8 mouse cellular contexts compared by ENCODE assay signal in genomic region chr5:67696741-67697596, GRCm38 (mm10).
DNase-seq lines count a peak whose midpoint lies in the region; ATAC-seq and TF ChIP-seq lines count a peak whose summit lies in the region.

No protein-coding gene starts in this region.

- WGBS in heart, embryonic 14.5 days = 21% methylated on average over 12 of the region's 12 CpGs
- WGBS in midbrain, postnatal 0 days = 19% methylated on average over 12 of the region's 12 CpGs
- WGBS in lung, adult 2 months = 43% methylated on average over 12 of the region's 12 CpGs

- H3K36me3 ChIP-seq in heart, embryonic 14.5 days (ENCODE audit: control insufficient read depth, insufficient read depth, low read length) = no peaks in the 10 kb centered on the region
- peaks cover 6% of the 10 kb centered on the region; the same call in 1 of the 2 replicates for H3K36me3 ChIP-seq in midbrain, postnatal 0 days (ENCODE audit: insufficient read depth, low read length)

- ATAC-seq in heart, embryonic 14.5 days (ENCODE audit: insufficient number of reproducible peaks, insufficient read depth, low FRiP score, low read depth) = no peak
- ATAC-seq in midbrain, postnatal 0 days (ENCODE audit: low FRiP score) = peak; percentile 35; the same call in 1 of the 2 replicates

- peaks cover 10 to 24% of the 10 kb centered on the region in 2 experiments for H3K4me1 ChIP-seq in heart, embryonic 14.5 days (ENCODE audit: control insufficient read depth in 2 of 2, insufficient read depth in 2 of 2, low read length in 2 of 2)
- no peaks in the 10 kb centered on the region for H3K4me1 ChIP-seq in midbrain, postnatal 0 days (ENCODE audit: insufficient read depth, low read length)
- no peaks in the 10 kb centered on the region for H3K4me1 ChIP-seq in lung, adult 2 months (ENCODE audit: control insufficient read depth, insufficient read depth, low read length)

- H3K9me3 ChIP-seq in heart, embryonic 14.5 days (ENCODE audit: control insufficient read depth, low read length) = no peaks in the 10 kb centered on the region
- H3K9me3 ChIP-seq in midbrain, postnatal 0 days (ENCODE audit: low read length) = no peaks in the 10 kb centered on the region

- no peak for TF ChIP-seq POLR2A in lung, adult 2 months (IDR thresholded peaks at IDR 0.05; ENCODE audit: borderline replicate concordance, extremely low read depth, low read depth, low read length)

- peak overlapping the region; percentile 51 for H3K4me2 ChIP-seq in heart, embryonic 14.5 days (ENCODE audit: low read length)
- no peak overlapping the region for H3K4me2 ChIP-seq in midbrain, postnatal 0 days (ENCODE audit: low read depth, low read length, poor library complexity, severe bottlenecking)

- TF ChIP-seq CTCF in left cerebral cortex, adult 2 months (IDR thresholded peaks at IDR 0.05) = no peak
- no peak for TF ChIP-seq CTCF in midbrain, postnatal 0 days (IDR thresholded peaks at IDR 0.05)
- no peak for TF ChIP-seq CTCF in lung, adult 2 months (IDR thresholded peaks at IDR 0.05; ENCODE audit: insufficient read depth, low read length)

- intact Hi-C loops in left cerebral cortex, adult 2 months (cut with DNase I) = loop anchor here (5.0 kb wide), 1 partner anchor 55 kb away; no protein-coding TSS in a partner anchor

- no peak overlapping the region for H3K4me3 ChIP-seq in left cerebral cortex, adult 2 months
- no peak overlapping the region for H3K4me3 ChIP-seq in heart, embryonic 14.5 days (ENCODE audit: control insufficient read depth in 1 of 2, insufficient read depth in 1 of 2, low read depth in 1 of 2, low read length in 2 of 2)
- no peak overlapping the region for H3K4me3 ChIP-seq in midbrain, postnatal 0 days (ENCODE audit: low read depth, low read length)
- H3K4me3 ChIP-seq in lung, adult 2 months (replicated peaks; ENCODE audit: extremely low read depth, low read depth, low read length) = no peak overlapping the region

- peak overlapping the region; percentile 51; the same call in 1 of the 2 replicates for H3K27ac ChIP-seq in left cerebral cortex, adult 2 months
- H3K27ac ChIP-seq in heart, embryonic 14.5 days (replicated peaks in 1 of 2; ENCODE audit: control insufficient read depth in 1 of 2, insufficient read depth in 1 of 2, low read depth in 2 of 2, low read length in 2 of 2) = peak overlapping the region; percentile 33 to 37; a peak in 3 of 4 replicates
- H3K27ac ChIP-seq in midbrain, postnatal 0 days (ENCODE audit: low read depth, low read length) = peak overlapping the region; percentile 47; the same call in 1 of the 2 replicates

- DNase-seq in left cerebral cortex, adult 2 months (ENCODE audit: extremely low spot score in 1 of 2, low spot score in 2 of 2) = peak in 1 of 2 experiments; percentile 30
- DNase-seq in left cerebral cortex, adult 11 months (ENCODE audit: low spot score) = no peak
- peak; percentile 38 for DNase-seq in cerebellum, adult 9-11 months
- DNase-seq in midbrain, postnatal 0 days (ENCODE audit: low spot score) = no peak
- DNase-seq in kidney, postnatal 14 days = no peak
- DNase-seq in right cerebral cortex, postnatal 4 days = no peak
- no peak for DNase-seq in lung, adult 2 months

- peak overlapping the region; percentile 46; the same call in 1 of the 2 replicates for H3K9ac ChIP-seq in heart, embryonic 14.5 days (ENCODE audit: low read length)
- H3K9ac ChIP-seq in midbrain, postnatal 0 days (replicated peaks; ENCODE audit: low read length, poor library complexity, severe bottlenecking) = no peak overlapping the region

- H3K27me3 ChIP-seq in heart, embryonic 14.5 days (ENCODE audit: control insufficient read depth, insufficient read depth, low read length) = no peaks in the 10 kb centered on the region
- no peaks in the 10 kb centered on the region for H3K27me3 ChIP-seq in midbrain, postnatal 0 days (ENCODE audit: insufficient read depth, low read length)
